Mouse (Mus musculus): ENCODE results near the gene B4galt1. TPM values are rescaled to one million over a fixed set of nuclear protein-coding genes. Genes with fewer than 3 reads are reported as not detected.

B4galt1 gene
- 10 to 100 TPM; 21.8 to 67.0 (median 38.1) TPM for total RNA-seq (2018; cell fraction: chromatin; rRNA removed)
- total RNA-seq (2018; cell fraction: cytosol; rRNA removed) = 100 to 1,000 TPM in 10 of 26 experiments, 10 to 100 TPM in 16; 68.0 to 139 (median 95.9) TPM
- total RNA-seq (2018; cell fraction: nucleus; rRNA removed) = 100 to 1,000 TPM in 19 of 26 experiments, 10 to 100 TPM in 7; 52.3 to 227 (median 128) TPM
- 54.5 to 89.1 TPM (median 55.9 TPM) in 3 replicates for polyA plus RNA-seq (2018)

- peak within 1 kb of the TSS; percentile 88 for H3K27ac ChIP-seq
- no peaks in the 10 kb centered on the region for H3K36me3 ChIP-seq (ENCODE audit: inconsistent target)
- under 1% methylated on average over 75 of the region's 83 CpGs for WGBS (ENCODE audit: missing documents)
- peak within 1 kb of the TSS; percentile 93 for H3K4me3 ChIP-seq (ENCODE audit: inconsistent target)
- peaks cover 45% of the 10 kb centered on the region for H3K79me2 ChIP-seq (ENCODE audit: inconsistent target)
These were observed at the start of gene B4galt1 for GRCm38 (mm10) chr4:40853565-40854386. TSS of gene B4galt1 (minus strand) at chr4:40854005.

DNA sequence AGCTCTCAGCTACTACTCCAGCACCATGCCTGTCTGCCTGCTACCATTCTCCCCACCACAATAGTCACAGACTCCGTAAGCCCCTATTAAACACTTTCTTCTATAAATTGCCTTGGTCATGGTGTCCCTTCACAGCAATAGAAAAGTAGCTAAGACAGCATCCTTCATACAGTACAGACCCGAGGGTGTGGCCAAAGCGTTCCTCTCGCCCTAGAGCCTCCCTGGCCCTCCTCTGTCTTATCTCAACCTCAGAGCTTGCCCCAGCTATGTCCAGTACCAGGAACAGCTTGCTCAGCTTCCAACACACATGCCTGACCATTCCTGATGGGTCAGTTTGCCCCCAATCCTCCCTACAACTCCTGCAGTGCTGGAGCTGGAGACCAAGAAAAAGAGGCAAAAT is 46.8 kb upstream of the B4galt1 start:
- H3K4me3 ChIP-seq (ENCODE audit: inconsistent target) = no peak overlapping the region
- H3K36me3 ChIP-seq (ENCODE audit: inconsistent target) = no peaks in the 10 kb centered on the region
- 98% methylated on average over 4 of the region's 4 CpGs for WGBS (ENCODE audit: missing documents)
- H3K79me2 ChIP-seq (ENCODE audit: inconsistent target) = no peaks in the 10 kb centered on the region
- H3K27ac ChIP-seq = no peak overlapping the region

DNA sequence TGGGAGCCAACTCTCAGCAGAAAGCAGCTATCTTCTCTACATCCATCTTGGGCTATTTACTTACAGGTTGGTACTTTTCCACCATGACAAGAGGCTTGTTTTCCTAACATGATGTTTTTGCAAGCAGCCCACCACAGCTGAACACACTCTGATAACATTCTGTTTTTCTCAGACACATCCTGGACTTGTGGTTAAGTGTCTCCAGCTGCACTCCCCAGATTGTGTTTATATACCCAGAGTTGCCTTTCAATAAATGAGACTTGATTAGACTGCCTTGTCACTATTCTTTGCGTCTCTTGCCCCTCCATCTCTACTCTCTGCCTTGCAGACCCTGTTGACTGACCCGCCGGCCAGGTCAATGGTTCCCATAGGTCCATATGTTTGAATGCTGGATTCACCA is 46.3 kb upstream of the B4galt1 start:
- Histone ChIP-seq H3K36me3 (ENCODE audit: inconsistent target) (no peaks in the 10 kb centered on the region), H3K4me3 (ENCODE audit: inconsistent target) (no peak overlapping the region), H3K27ac (peak overlapping the region; percentile 60), H3K79me2 (ENCODE audit: inconsistent target) (no peaks in the 10 kb centered on the region)
- 90% methylated on average over 3 of the region's 3 CpGs for WGBS (ENCODE audit: missing documents)

- WGBS (ENCODE audit: missing documents) = 85% methylated on average over 2 of the region's 2 CpGs
- Histone ChIP-seq H3K27ac (peak overlapping the region; percentile 60), H3K36me3 (ENCODE audit: inconsistent target) (no peaks in the 10 kb centered on the region), H3K4me3 (ENCODE audit: inconsistent target) (no peak overlapping the region), H3K79me2 (ENCODE audit: inconsistent target) (no peaks in the 10 kb centered on the region)
These were observed 45.5 kb upstream of the B4galt1 start for GRCm38 (mm10) chr4:40899264-40899663.

GRCm38 (mm10) chr4:40898476-40899044 is 44.8 kb upstream of the B4galt1 start:
- peak overlapping the region; percentile 60 for H3K27ac ChIP-seq
- 99% methylated on average over 6 of the region's 6 CpGs for WGBS (ENCODE audit: missing documents)
- no peaks in the 10 kb centered on the region for H3K36me3 ChIP-seq (ENCODE audit: inconsistent target)
- H3K79me2 ChIP-seq (ENCODE audit: inconsistent target) = no peaks in the 10 kb centered on the region
- no peak overlapping the region for H3K4me3 ChIP-seq (ENCODE audit: inconsistent target)

DNA sequence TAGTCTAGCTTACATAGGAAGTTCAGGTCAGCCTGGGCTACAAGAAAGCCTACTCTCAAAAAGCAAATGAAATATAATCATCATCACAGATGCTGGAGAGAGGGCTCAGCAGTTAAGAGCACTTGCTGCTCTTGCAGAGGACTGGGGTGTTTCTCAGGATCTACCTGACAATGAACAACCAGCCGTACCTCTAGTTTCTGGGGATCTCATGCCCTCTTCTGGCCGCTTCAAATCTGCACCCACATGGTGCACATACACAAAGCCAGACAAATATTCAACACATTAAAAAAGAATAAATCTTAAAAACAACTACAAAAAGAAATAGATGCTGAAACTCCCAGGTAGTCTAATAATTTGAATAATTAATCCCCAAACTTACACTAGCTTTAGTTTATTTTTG is 41.8 kb upstream of the B4galt1 start:
- H3K36me3 ChIP-seq (ENCODE audit: inconsistent target) = no peaks in the 10 kb centered on the region
- no peak overlapping the region for H3K27ac ChIP-seq
- WGBS (ENCODE audit: missing documents) = 94% methylated on average over 2 of the region's 2 CpGs
- no peaks in the 10 kb centered on the region for H3K79me2 ChIP-seq (ENCODE audit: inconsistent target)
- H3K4me3 ChIP-seq (ENCODE audit: inconsistent target) = no peak overlapping the region

- 90% methylated on average over 3 of the region's 3 CpGs for WGBS (ENCODE audit: missing documents)
These were observed 41.3 kb upstream of the B4galt1 start for GRCm38 (mm10) chr4:40895118-40895517.

GRCm38 (mm10) chr4:40891206-40891605 is 37.4 kb upstream of the B4galt1 start:
- H3K79me2 ChIP-seq (ENCODE audit: inconsistent target) = no peaks in the 10 kb centered on the region
- WGBS (ENCODE audit: missing documents) = 89% methylated on average over 5 of the region's 5 CpGs
- no peak overlapping the region for H3K4me3 ChIP-seq (ENCODE audit: inconsistent target)
- H3K27ac ChIP-seq = no peak overlapping the region
- no peaks in the 10 kb centered on the region for H3K36me3 ChIP-seq (ENCODE audit: inconsistent target)

More at GRCm38 (mm10) chr4:40895118-40895517, 41.3 kb upstream of the B4galt1 start:
- no peaks in the 10 kb centered on the region for H3K36me3 ChIP-seq (ENCODE audit: inconsistent target)
- no peak overlapping the region for H3K27ac ChIP-seq
- H3K4me3 ChIP-seq (ENCODE audit: inconsistent target) = no peak overlapping the region
- H3K79me2 ChIP-seq (ENCODE audit: inconsistent target) = no peaks in the 10 kb centered on the region

DNA sequence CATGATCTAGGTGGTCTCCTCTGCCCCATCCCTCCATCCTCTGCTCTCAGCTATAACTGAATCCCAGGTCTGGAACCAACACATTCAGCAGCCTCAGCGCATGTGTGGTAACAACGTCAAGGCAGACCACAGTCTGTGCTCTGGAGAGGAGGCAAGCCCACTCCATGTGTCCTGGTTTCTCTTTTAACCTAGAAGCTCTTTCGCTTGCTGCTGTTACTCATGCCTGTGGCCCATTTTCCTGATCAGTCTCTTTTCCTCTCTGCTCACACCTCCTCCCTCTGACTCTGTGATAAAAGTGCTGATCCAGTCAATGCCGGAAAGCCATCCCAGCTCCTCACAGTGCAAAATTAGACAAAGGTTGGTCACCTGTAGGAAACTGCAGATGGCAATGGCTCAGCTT is 36.2 kb upstream of the B4galt1 start:
- Histone ChIP-seq H3K36me3 (ENCODE audit: inconsistent target) (no peaks in the 10 kb centered on the region), H3K27ac (no peak overlapping the region), H3K4me3 (ENCODE audit: inconsistent target) (no peak overlapping the region), H3K79me2 (ENCODE audit: inconsistent target) (no peaks in the 10 kb centered on the region)
- whole genome bisulfite sequencing (ENCODE audit: missing documents) = 84% methylated on average over 4 of the region's 4 CpGs

DNA sequence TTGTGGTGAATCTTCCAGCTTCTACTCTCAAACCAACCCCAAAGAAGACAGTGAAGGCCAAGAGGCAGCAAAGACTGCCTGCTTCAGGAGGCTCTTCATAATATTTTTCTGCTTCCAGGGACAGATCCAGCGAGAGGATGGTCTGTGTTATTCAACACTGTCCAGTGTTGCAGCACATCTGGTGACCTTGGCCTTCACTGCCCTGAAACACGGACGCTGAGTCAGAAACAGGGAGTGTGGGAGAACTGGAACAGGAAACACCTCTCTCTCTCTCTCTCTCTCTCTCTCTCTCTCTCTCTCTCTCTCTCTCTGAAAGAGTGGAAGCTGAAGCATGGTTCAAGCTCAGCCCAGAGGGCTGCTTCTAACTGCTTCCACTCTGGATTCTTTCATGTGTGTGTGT is 35.4 kb upstream of the B4galt1 start:
- 55% methylated on average over 3 of the region's 3 CpGs for WGBS (ENCODE audit: missing documents)
- no peaks in the 10 kb centered on the region for H3K36me3 ChIP-seq (ENCODE audit: inconsistent target)
- H3K27ac ChIP-seq = no peak overlapping the region
- H3K4me3 ChIP-seq (ENCODE audit: inconsistent target) = no peak overlapping the region
- no peaks in the 10 kb centered on the region for H3K79me2 ChIP-seq (ENCODE audit: inconsistent target)

DNA sequence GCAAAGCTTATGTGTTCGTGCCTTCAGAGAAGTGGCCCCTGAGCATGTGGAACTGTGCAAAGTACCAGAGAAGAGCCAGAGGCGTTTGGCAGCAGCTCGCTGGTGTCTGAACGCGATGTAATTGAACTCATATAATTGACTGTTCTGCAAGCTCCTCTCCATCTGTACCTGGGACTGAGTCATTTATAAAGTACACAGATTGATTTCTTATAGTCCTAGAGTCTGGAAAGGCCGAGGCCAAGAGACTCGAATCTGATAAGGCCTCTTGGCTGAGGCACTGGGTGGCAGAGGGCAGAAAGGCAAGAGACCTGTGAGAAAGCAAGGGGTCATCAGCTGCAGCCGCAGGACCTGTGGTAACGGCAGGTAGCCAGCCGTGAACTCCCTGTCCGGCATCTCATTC is 35.0 kb upstream of the B4galt1 start:
- no peaks in the 10 kb centered on the region for H3K36me3 ChIP-seq (ENCODE audit: inconsistent target)
- H3K4me3 ChIP-seq (ENCODE audit: inconsistent target) = no peak overlapping the region
- WGBS (ENCODE audit: missing documents) = 91% methylated on average over 11 of the region's 11 CpGs
- no peaks in the 10 kb centered on the region for H3K79me2 ChIP-seq (ENCODE audit: inconsistent target)
- no peak overlapping the region for H3K27ac ChIP-seq

DNA sequence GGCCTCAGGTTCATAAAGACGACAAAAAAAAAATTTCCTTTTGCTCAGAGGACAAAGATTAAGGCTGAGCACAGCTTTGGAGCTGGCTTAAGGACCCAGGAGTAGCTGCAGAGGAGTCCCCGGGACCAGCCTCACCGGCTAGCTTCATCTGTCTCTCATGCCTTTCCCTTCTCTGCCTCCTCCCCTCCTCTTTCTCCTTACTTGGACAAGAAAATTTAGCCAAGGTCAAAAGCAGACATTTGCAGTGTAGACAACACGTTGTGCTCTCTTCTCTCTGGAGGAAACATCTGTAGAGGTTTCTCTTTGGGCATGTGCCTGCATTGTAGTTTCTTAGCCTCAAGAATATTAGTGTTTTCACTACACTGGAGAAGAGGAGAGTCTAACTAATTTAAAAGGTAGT is 32.1 kb upstream of the B4galt1 start:
- WGBS (ENCODE audit: missing documents) = 85% methylated on average over 4 of the region's 4 CpGs
- no peak overlapping the region for H3K4me3 ChIP-seq (ENCODE audit: inconsistent target)
- H3K36me3 ChIP-seq (ENCODE audit: inconsistent target) = no peaks in the 10 kb centered on the region
- no peaks in the 10 kb centered on the region for H3K79me2 ChIP-seq (ENCODE audit: inconsistent target)
- H3K27ac ChIP-seq = no peak overlapping the region

- 92% methylated on average over 2 of the region's 2 CpGs for WGBS (ENCODE audit: missing documents)
- no peak overlapping the region for H3K4me3 ChIP-seq (ENCODE audit: inconsistent target)
- H3K36me3 ChIP-seq (ENCODE audit: inconsistent target) = no peaks in the 10 kb centered on the region
- H3K27ac ChIP-seq = no peak overlapping the region
- no peaks in the 10 kb centered on the region for H3K79me2 ChIP-seq (ENCODE audit: inconsistent target)
These were observed 31.3 kb upstream of the B4galt1 start for GRCm38 (mm10) chr4:40885166-40885525.

GRCm38 (mm10) chr4:40884282-40885165 is 30.7 kb upstream of the B4galt1 start:
- Histone ChIP-seq H3K79me2 (ENCODE audit: inconsistent target) (no peaks in the 10 kb centered on the region), H3K36me3 (ENCODE audit: inconsistent target) (no peaks in the 10 kb centered on the region), H3K27ac (no peak overlapping the region), H3K4me3 (ENCODE audit: inconsistent target) (no peak overlapping the region)
- WGBS (ENCODE audit: missing documents) = 92% methylated on average over 12 of the region's 12 CpGs

All from macrophage (primary cell).